Mouse (Mus musculus) midbrain, postnatal 0 days (tissue): ENCODE results near the gene Tlk1. TPM values are rescaled to one million over a fixed set of nuclear protein-coding genes. Genes with fewer than 3 reads are reported as not detected.

Source experiments
- ATAC-seq: fragments of 200-750 bp; cut with Nextera tagmentation; 2 replicates; pipeline ENCODE4 v1.8.0; 2017; ENCODE audit warnings: moderate number of reproducible peaks, mild to moderate bottlenecking, moderate TSS enrichment, moderate library complexity; ENCODE audit not compliant: low FRiP score
- DNase-seq: peaks from one replicate; pipeline ENCODE4 v3.0.0-alpha.2; 2015; ENCODE audit warnings: low spot score
- H3K27ac ChIP-seq: fragments of 300-500 bp; sonication (generic); 2 replicates; pipeline ENCODE4 v1.5.1; 2014; ENCODE audit warnings: low read depth, mild to moderate bottlenecking, low read length, mixed read lengths
- H3K27me3 ChIP-seq: fragments of 300-500 bp; sonication (generic); 2 replicates; pipeline ENCODE4 v1.6.1; 2014; ENCODE audit warnings: low read length, control low read depth, mixed read lengths; ENCODE audit not compliant: insufficient read depth
- H3K36me3 ChIP-seq: fragments of 300-500 bp; sonication (generic); 2 replicates; pipeline ENCODE4 v1.6.1; 2014; ENCODE audit warnings: low read length, control low read depth, mixed read lengths; ENCODE audit not compliant: insufficient read depth
- H3K4me1 ChIP-seq: fragments of 300-500 bp; sonication (generic); 2 replicates; pipeline ENCODE4 v1.6.1; 2014; ENCODE audit warnings: mild to moderate bottlenecking, control low read depth, antibody characterized with exemption, low read length, mixed read lengths; ENCODE audit not compliant: insufficient read depth
- H3K4me2 ChIP-seq: fragments of 300-500 bp; sonication (generic); 2 replicates; pipeline ENCODE4 v1.6.1; 2014; ENCODE audit warnings: low read depth, mild to moderate bottlenecking, low read length, mixed read lengths; ENCODE audit not compliant: poor library complexity, severe bottlenecking
- H3K4me3 ChIP-seq: fragments of 300-500 bp; sonication (generic); 2 replicates; pipeline ENCODE4 v1.5.1; 2014; ENCODE audit warnings: low read depth, mild to moderate bottlenecking, low read length, moderate library complexity
- H3K9ac ChIP-seq: fragments of 300-500 bp; sonication (generic); replicated peaks from 2 replicates; pipeline ENCODE4 v1.6.1; 2014; ENCODE audit warnings: mild to moderate bottlenecking, low read length, moderate library complexity, mixed read lengths; ENCODE audit not compliant: poor library complexity, severe bottlenecking
- H3K9me3 ChIP-seq: fragments of 300-500 bp; sonication (generic); 2 replicates; pipeline ENCODE4 v1.6.1; 2016; ENCODE audit warnings: low read length, control low read depth
- CTCF ChIP-seq: IDR thresholded peaks from 2 replicates; pipeline ENCODE4 v1.5.1; 2016; ENCODE audit warnings: antibody characterized with exemption, mild to moderate bottlenecking
- WGBS: fragments of 180-500 bp; shearing (Covaris S2); extraction: QIAGEN DNeasy Blood & Tissue Kit; methylation state at CpG from one replicate; pipeline ENCODE4 v1.1.7; 2014; 5-methylcytosine and 5-hydroxymethylcytosine counted together
- polyA plus RNA-seq: library from polyadenylated mRNA; unstranded; fragments of >200 nt; fragmentation: Nextera tagmentation; extraction: Ambion mirVana; gene quantifications from 2 replicates; pipeline ENCODE4 v1.2.1, GENCODE M21; 2015
- total RNA-seq: library from RNA; depleted of rRNA; stranded (reverse); fragments of >200 nt; gene quantifications from 2 replicates; pipeline ENCODE4 v1.2.3, GENCODE M21; 2014

Gene Tlk1
- total and polyA plus RNA-seq, 2 experiments from 2014 or later, result 22.1 to 25.0 TPM

- ATAC-seq (no peak), DNase-seq (no peak)
- H3K4me3 ChIP-seq, result no peak overlapping the region
- H3K9me3 ChIP-seq, result no peaks in the 10 kb centered on the region
- H3K4me2 ChIP-seq, result no peak overlapping the region
- no peak overlapping the region for H3K27ac ChIP-seq
- H3K9ac ChIP-seq, result no peak overlapping the region
- H3K4me1 ChIP-seq, result no peaks in the 10 kb centered on the region
- WGBS, result 60% methylated on average over 5 of the region's 5 CpGs
- TF ChIP-seq CTCF, result no peak
- no peaks in the 10 kb centered on the region for H3K27me3 ChIP-seq
- H3K36me3 ChIP-seq, result peaks cover 6% of the 10 kb centered on the region; the same call in 1 of the 2 replicates
Observed at GRCm38 (mm10) chr2:70741901-70742300, 83.6 kb downstream of the Tlk1 start.

GRCm38 (mm10) chr2:70736008-70736407 is 89.5 kb downstream of the Tlk1 start:
- ATAC-seq, result no peak
- H3K9ac ChIP-seq, result no peak overlapping the region
- no peak overlapping the region for H3K4me2 ChIP-seq
- TF ChIP-seq CTCF, result no peak
- H3K36me3 ChIP-seq, result peaks cover 2% of the 10 kb centered on the region; the same call in 1 of the 2 replicates
- no peaks in the 10 kb centered on the region for H3K27me3 ChIP-seq
- H3K4me3 ChIP-seq, result no peak overlapping the region
- H3K27ac ChIP-seq, result no peak overlapping the region
- no peaks in the 10 kb centered on the region for H3K9me3 ChIP-seq
- no peaks in the 10 kb centered on the region for H3K4me1 ChIP-seq
- DNase-seq, result peak; percentile 5
- WGBS, result 70% methylated on average over 5 of the region's 5 CpGs

GRCm38 (mm10) chr2:70735534-70735933 is 90.0 kb downstream of the Tlk1 start:
- no peaks in the 10 kb centered on the region for H3K4me1 ChIP-seq
- DNase-seq (no peak), ATAC-seq (no peak)
- WGBS, result 73% methylated on average over 4 of the region's 4 CpGs
- TF ChIP-seq CTCF, result no peak
- H3K9ac ChIP-seq, result no peak overlapping the region
- H3K27ac ChIP-seq, result no peak overlapping the region
- H3K9me3 ChIP-seq, result no peaks in the 10 kb centered on the region
- no peak overlapping the region for H3K4me3 ChIP-seq
- no peaks in the 10 kb centered on the region for H3K27me3 ChIP-seq
- no peak overlapping the region for H3K4me2 ChIP-seq
- H3K36me3 ChIP-seq, result no peaks in the 10 kb centered on the region

GRCm38 (mm10) chr2:70727089-70727488 is 98.4 kb downstream of the Tlk1 start:
- peaks cover 8% of the 10 kb centered on the region for H3K36me3 ChIP-seq
- H3K9ac ChIP-seq, result no peak overlapping the region
- 82% methylated on average over 2 of the region's 2 CpGs for WGBS
- no peak for DNase-seq
- H3K27ac ChIP-seq, result no peak overlapping the region
- H3K27me3 ChIP-seq, result no peaks in the 10 kb centered on the region
- ATAC-seq, result no peak
- H3K9me3 ChIP-seq, result no peaks in the 10 kb centered on the region
- no peak overlapping the region for H3K4me3 ChIP-seq
- H3K4me1 ChIP-seq, result no peaks in the 10 kb centered on the region
- H3K4me2 ChIP-seq, result no peak overlapping the region
- TF ChIP-seq CTCF, result no peak

GRCm38 (mm10) chr2:70723610-70724243 is 101.8 kb downstream of the Tlk1 start:
- H3K27ac ChIP-seq, result no peak overlapping the region
- WGBS, result 92% methylated on average over 9 of the region's 9 CpGs
- peaks cover 22% of the 10 kb centered on the region for H3K36me3 ChIP-seq
- no peaks in the 10 kb centered on the region for H3K4me1 ChIP-seq
- ATAC-seq (no peak), DNase-seq (no peak)
- H3K9ac ChIP-seq, result no peak overlapping the region
- no peak for TF ChIP-seq CTCF
- H3K4me3 ChIP-seq, result no peak overlapping the region
- no peaks in the 10 kb centered on the region for H3K9me3 ChIP-seq
- H3K27me3 ChIP-seq, result no peaks in the 10 kb centered on the region
- H3K4me2 ChIP-seq, result no peak overlapping the region

GRCm38 (mm10) chr2:70710878-70711277 is 114.7 kb downstream of the Tlk1 start:
- ATAC-seq (no peak), DNase-seq (no peak)
- no peak for TF ChIP-seq CTCF
- H3K9me3 ChIP-seq, result no peaks in the 10 kb centered on the region
- no peak overlapping the region for H3K9ac ChIP-seq
- H3K36me3 ChIP-seq, result peaks cover 28% of the 10 kb centered on the region
- H3K27me3 ChIP-seq, result no peaks in the 10 kb centered on the region
- no peak overlapping the region for H3K4me2 ChIP-seq
- H3K27ac ChIP-seq, result no peak overlapping the region
- no peak overlapping the region for H3K4me3 ChIP-seq
- H3K4me1 ChIP-seq, result no peaks in the 10 kb centered on the region
- WGBS, result 99% methylated on average over 4 of the region's 4 CpGs
